Mouse (Mus musculus) lung, embryonic 15.5 days (tissue): ENCODE measurements around the gene Nudt1. TPM values are rescaled to one million over a fixed set of nuclear protein-coding genes. Genes with fewer than 3 reads are reported as not detected.

ENCODE experiments used
- ATAC-seq: fragments of 200-750 bp; cut with Nextera tagmentation; 2 replicates; pipeline ENCODE4 v1.8.0; 2017; ENCODE audit warnings: moderate number of reproducible peaks, borderline replicate concordance; ENCODE audit not compliant: low FRiP score, low TSS enrichment; ENCODE audit errors: extremely low read depth
- H3K27ac ChIP-seq: fragments of 300-500 bp; sonication (generic); 2 replicates; pipeline ENCODE4 v1.5.1; 2015; ENCODE audit warnings: moderate library complexity, mild to moderate bottlenecking, inconsistent platforms
- H3K27me3 ChIP-seq: fragments of 300-500 bp; sonication (generic); 2 replicates; pipeline ENCODE4 v1.6.1; 2015; ENCODE audit warnings: inconsistent platforms
- H3K36me3 ChIP-seq: fragments of 300-500 bp; sonication (generic); 2 replicates; pipeline ENCODE4 v1.6.1; 2015; ENCODE audit warnings: inconsistent platforms
- H3K4me1 ChIP-seq: fragments of 300-500 bp; sonication (generic); 2 replicates; pipeline ENCODE4 v1.6.1; 2015; ENCODE audit warnings: inconsistent platforms
- H3K4me2 ChIP-seq: fragments of 300-500 bp; sonication (generic); 2 replicates; pipeline ENCODE4 v1.6.1; 2015; ENCODE audit warnings: inconsistent platforms, mild to moderate bottlenecking, moderate library complexity
- H3K4me3 ChIP-seq: fragments of 300-500 bp; sonication (generic); 2 replicates; pipeline ENCODE4 v1.5.1; 2015; ENCODE audit warnings: mild to moderate bottlenecking, inconsistent platforms
- H3K9ac ChIP-seq: fragments of 300-500 bp; sonication (generic); 2 replicates; pipeline ENCODE4 v1.6.1; 2015; ENCODE audit warnings: inconsistent platforms
- H3K9me3 ChIP-seq: fragments of 300-500 bp; sonication (generic); 2 replicates; pipeline ENCODE4 v1.6.1; 2016; ENCODE audit warnings: inconsistent platforms
- whole genome bisulfite sequencing: fragments of 180-500 bp; shearing (Covaris S2); methylation state at CpG from one replicate; pipeline ENCODE4 v1.1.7; 2015; 5-methylcytosine and 5-hydroxymethylcytosine counted together
- polyA plus RNA-seq: library from polyadenylated mRNA; unstranded; fragments of >200 nt; fragmentation: Nextera tagmentation; extraction: Ambion mirVana; gene quantifications from 2 replicates; pipeline ENCODE4 v1.2.1, GENCODE M21; 2015

Gene Nudt1
- polyA plus RNA-seq, 1 experiment from 2014 or later = 55.2 TPM

GRCm38 (mm10) chr5:140307602-140308001 lies 13.9 kb upstream of the Nudt1 start:
- 84% methylated on average over 14 of the region's 14 CpGs for WGBS
- Histone ChIP-seq H3K9me3 (no peaks in the 10 kb centered on the region), H3K36me3 (peaks cover 67% of the 10 kb centered on the region), H3K4me1 (no peaks in the 10 kb centered on the region), H3K4me2 (no peak overlapping the region), H3K4me3 (no peak overlapping the region), H3K27ac (no peak overlapping the region), H3K9ac (no peak overlapping the region), H3K27me3 (no peaks in the 10 kb centered on the region)
- no peak for ATAC-seq

DNA sequence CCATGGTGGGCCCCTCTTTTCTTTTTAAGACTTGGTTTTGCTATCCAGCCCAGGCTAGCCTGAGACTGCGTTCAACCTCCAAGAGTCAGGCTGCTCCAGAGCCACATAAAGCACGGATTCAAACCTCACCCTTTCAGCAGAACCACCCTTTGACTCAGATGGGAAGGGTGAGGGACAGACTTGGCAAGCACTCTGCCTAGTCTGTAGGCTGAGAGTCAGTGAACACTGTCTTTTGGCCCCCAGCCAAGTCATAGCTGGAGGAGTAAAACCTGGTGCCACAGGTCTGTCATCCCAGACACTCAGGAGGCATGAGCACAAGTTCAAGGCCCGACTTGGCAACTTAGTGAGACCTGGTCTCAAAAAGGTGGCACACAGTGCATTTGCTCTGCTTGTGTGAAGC lies 4.7 kb upstream of the Nudt1 start:
- Histone ChIP-seq H3K27me3 (no peaks in the 10 kb centered on the region), H3K4me3 (no peak overlapping the region), H3K4me1 (peaks cover 15% of the 10 kb centered on the region), H3K4me2 (no peak overlapping the region), H3K36me3 (peaks cover 23% of the 10 kb centered on the region), H3K9ac (no peak overlapping the region), H3K27ac (no peak overlapping the region), H3K9me3 (no peaks in the 10 kb centered on the region)
- WGBS = 72% methylated on average over 3 of the region's 3 CpGs
- no peak for ATAC-seq

DNA sequence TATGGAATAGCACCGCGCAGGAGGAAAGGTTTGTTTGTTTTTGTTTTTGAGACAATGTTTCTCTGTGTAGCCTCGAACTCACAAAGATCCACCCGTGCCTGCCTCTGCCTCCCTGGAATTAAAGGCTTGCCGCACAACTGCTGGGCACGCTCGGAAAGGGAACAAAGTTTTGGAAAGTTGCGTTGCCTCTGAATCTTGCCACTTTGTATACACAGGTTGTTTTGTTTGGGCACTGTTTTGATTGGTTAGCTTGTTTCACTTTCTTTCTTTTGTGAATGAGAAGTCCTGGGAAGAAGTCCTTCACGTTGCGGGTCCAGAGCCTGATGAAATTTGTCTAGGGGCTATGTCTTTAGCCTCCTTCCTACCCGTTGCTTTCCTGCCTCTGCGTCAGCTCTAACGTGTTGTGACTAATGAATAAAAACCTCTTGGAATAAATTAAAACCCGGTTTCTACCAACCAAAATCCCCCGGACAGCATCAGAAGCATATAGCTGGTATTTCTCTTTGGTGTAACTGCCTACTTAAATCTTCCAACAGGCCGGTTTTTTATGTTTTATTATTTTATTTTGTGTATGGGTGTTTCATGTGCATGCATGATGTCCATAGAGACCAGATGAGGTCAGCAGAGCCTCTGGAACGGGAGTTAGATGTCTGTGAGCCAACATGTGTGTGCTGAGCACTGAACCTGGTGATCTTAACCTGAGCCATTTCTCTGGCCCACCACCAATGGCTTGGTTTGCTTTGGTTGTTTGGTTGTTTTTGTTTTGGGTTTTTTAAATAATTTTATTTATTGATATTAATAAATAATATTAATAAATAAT lies 510 bp downstream of the Nudt1 start:
- Histone ChIP-seq H3K27ac (peak overlapping the region; percentile 76), H3K4me1 (peaks cover 15% of the 10 kb centered on the region), H3K4me3 (peak overlapping the region; percentile 99), H3K9me3 (no peaks in the 10 kb centered on the region), H3K36me3 (no peaks in the 10 kb centered on the region; the same call in 1 of the 2 replicates), H3K27me3 (no peaks in the 10 kb centered on the region), H3K4me2 (peak overlapping the region; percentile 80), H3K9ac (peak overlapping the region; percentile 99)
- 1% methylated on average over 17 of the region's 17 CpGs for WGBS
- ATAC-seq = no peak

- Histone ChIP-seq H3K9ac (no peak overlapping the region), H3K4me1 (peaks cover 15% of the 10 kb centered on the region), H3K4me2 (no peak overlapping the region), H3K9me3 (no peaks in the 10 kb centered on the region), H3K27ac (no peak overlapping the region), H3K4me3 (no peak overlapping the region), H3K27me3 (no peaks in the 10 kb centered on the region), H3K36me3 (peaks cover 13% of the 10 kb centered on the region)
- no peak for ATAC-seq
- 87% methylated on average over 5 of the region's 5 CpGs for WGBS
Observed at GRCm38 (mm10) chr5:140324058-140324457, 2.6 kb downstream of the Nudt1 start.

- H3K36me3 ChIP-seq = peaks cover 23% of the 10 kb centered on the region
- H3K4me3 ChIP-seq = peak within 1 kb of the TSS; percentile 76
- H3K9ac ChIP-seq = peak within 1 kb of the TSS; percentile 87
- peak within 1 kb of the TSS; percentile 90 for H3K4me2 ChIP-seq
- no peaks in the 10 kb centered on the region for H3K27me3 ChIP-seq
- peak; percentile 81 for ATAC-seq
- peaks cover 22% of the 10 kb centered on the region for H3K4me1 ChIP-seq
- H3K9me3 ChIP-seq = no peaks in the 10 kb centered on the region
- H3K27ac ChIP-seq = peak within 1 kb of the TSS; percentile 92
- under 1% methylated on average over 39 of the region's 39 CpGs for WGBS
Observed at GRCm38 (mm10) chr5:140331615-140332512, 10.4 kb downstream of the Nudt1 start, which contains the start of gene Mrm2. Gene Mrm2, minus strand, starts transcription at chr5:140331898.

GRCm38 (mm10) chr5:140332519-140332918 lies 11.1 kb downstream of the Nudt1 start:
- Histone ChIP-seq H3K36me3 (peaks cover 21% of the 10 kb centered on the region), H3K9ac (no peak overlapping the region), H3K27ac (no peak overlapping the region), H3K4me1 (peaks cover 22% of the 10 kb centered on the region), H3K27me3 (no peaks in the 10 kb centered on the region), H3K4me3 (peak overlapping the region; percentile 76; the same call in 1 of the 2 replicates), H3K9me3 (no peaks in the 10 kb centered on the region), H3K4me2 (peak overlapping the region; percentile 90)
- WGBS = 31% methylated on average over 4 of the region's 4 CpGs
- no peak for ATAC-seq

- H3K27me3 ChIP-seq = no peaks in the 10 kb centered on the region
- 25% methylated on average over 2 of the region's 2 CpGs for WGBS
- peaks cover 22% of the 10 kb centered on the region for H3K4me1 ChIP-seq
- no peak overlapping the region for H3K4me2 ChIP-seq
- no peak overlapping the region for H3K9ac ChIP-seq
- ATAC-seq = no peak
- H3K4me3 ChIP-seq = no peak overlapping the region
- H3K36me3 ChIP-seq = peaks cover 22% of the 10 kb centered on the region
- H3K27ac ChIP-seq = no peak overlapping the region
- no peaks in the 10 kb centered on the region for H3K9me3 ChIP-seq
Observed at GRCm38 (mm10) chr5:140333631-140334030, 12.2 kb downstream of the Nudt1 start.

GRCm38 (mm10) chr5:140336680-140337079 lies 15.2 kb downstream of the Nudt1 start:
- WGBS = 55% methylated on average over 1 of the region's 1 CpGs
- Histone ChIP-seq H3K4me3 (no peak overlapping the region), H3K4me2 (no peak overlapping the region), H3K36me3 (peaks cover 23% of the 10 kb centered on the region), H3K9ac (no peak overlapping the region), H3K27ac (no peak overlapping the region), H3K27me3 (no peaks in the 10 kb centered on the region), H3K9me3 (no peaks in the 10 kb centered on the region), H3K4me1 (peaks cover 8% of the 10 kb centered on the region; the same call in 1 of the 2 replicates)
- no peak for ATAC-seq

DNA sequence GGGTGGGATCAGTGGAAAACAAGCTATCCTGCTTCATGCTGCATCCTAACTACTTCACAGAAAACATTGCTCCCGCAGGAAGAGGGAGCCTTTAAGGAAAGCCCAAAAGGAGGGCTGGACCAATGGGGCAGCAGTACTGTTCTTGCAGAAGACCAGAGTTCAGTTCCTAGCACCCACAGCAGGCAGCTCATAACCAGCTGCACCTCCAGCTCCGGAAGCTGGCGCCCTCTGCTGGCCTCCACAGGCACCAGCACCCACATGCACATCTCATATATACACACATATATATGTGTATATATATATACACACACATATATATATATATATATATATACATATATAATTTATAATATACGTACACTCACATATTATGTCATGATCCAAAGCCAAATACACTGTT lies 17.3 kb downstream of the Nudt1 start:
- Histone ChIP-seq H3K27ac (no peak overlapping the region), H3K27me3 (no peaks in the 10 kb centered on the region), H3K4me1 (no peaks in the 10 kb centered on the region; the same call in 1 of the 2 replicates), H3K9ac (no peak overlapping the region), H3K9me3 (no peaks in the 10 kb centered on the region), H3K4me3 (no peak overlapping the region), H3K36me3 (peaks cover 23% of the 10 kb centered on the region), H3K4me2 (no peak overlapping the region)
- no peak for ATAC-seq
- 95% methylated on average over 4 of the region's 4 CpGs for WGBS

GRCm38 (mm10) chr5:140339836-140340235 lies 18.4 kb downstream of the Nudt1 start:
- H3K4me2 ChIP-seq = no peak overlapping the region
- no peak overlapping the region for H3K27ac ChIP-seq
- no peaks in the 10 kb centered on the region; the same call in 1 of the 2 replicates for H3K4me1 ChIP-seq
- H3K9ac ChIP-seq = no peak overlapping the region
- no peak overlapping the region for H3K4me3 ChIP-seq
- peaks cover 23% of the 10 kb centered on the region for H3K36me3 ChIP-seq
- H3K27me3 ChIP-seq = no peaks in the 10 kb centered on the region
- WGBS = 51% methylated on average over 3 of the region's 3 CpGs
- no peak for ATAC-seq
- no peaks in the 10 kb centered on the region for H3K9me3 ChIP-seq

- H3K27me3 ChIP-seq = no peaks in the 10 kb centered on the region
- H3K4me3 ChIP-seq = no peak overlapping the region
- H3K9me3 ChIP-seq = no peaks in the 10 kb centered on the region
- no peak overlapping the region for H3K27ac ChIP-seq
- no peak overlapping the region for H3K4me2 ChIP-seq
- peaks cover 23% of the 10 kb centered on the region for H3K36me3 ChIP-seq
- H3K9ac ChIP-seq = no peak overlapping the region
- no peak for ATAC-seq
- no peaks in the 10 kb centered on the region; the same call in 1 of the 2 replicates for H3K4me1 ChIP-seq
- WGBS = 76% methylated on average over 4 of the region's 4 CpGs
Observed at GRCm38 (mm10) chr5:140342880-140343279, 21.4 kb downstream of the Nudt1 start.
